Mouse (Mus musculus) heart, adult 18-20 months (tissue): ENCODE measurements around the gene Fam72a. TPM values are rescaled to one million over a fixed set of nuclear protein-coding genes. Genes with fewer than 3 reads are reported as not detected.
A peak's percentile ranks its signal among the peaks of the same experiment; 100 is the strongest.

Experiments used
- DNase-seq, 2 experiments: peaks; one replicate each; pipeline ENCODE4 v3.0.0; 2021 to 2022; ENCODE audit warnings: mixed read lengths in 1 of 2
- long read RNA-seq, 2 experiments: library from polyadenylated mRNA; stranded (forward); transcript quantifications; one replicate each; pipeline ENCODE4 v2.0.0; 2021
- total RNA-seq, 2 experiments: library from RNA; stranded (reverse); gene quantifications; 2 replicates each; pipeline ENCODE4 v1.2.3; 2021

The Fam72a gene
- under 1 TPM; 0.87 to 0.89 TPM for total RNA-seq
- long read RNA-seq, experiment 1, partial matches to known transcripts, result 0 of 2 reads
- long read RNA-seq, experiment 1, other reads (novel, unspliced or antisense), result 1 of 2 reads
- long read RNA-seq, experiment 2, partial matches to known transcripts, result 0 of 1 reads
- long read RNA-seq, experiment 2, other reads (novel, unspliced or antisense), result 1 of 1 reads

DNA sequence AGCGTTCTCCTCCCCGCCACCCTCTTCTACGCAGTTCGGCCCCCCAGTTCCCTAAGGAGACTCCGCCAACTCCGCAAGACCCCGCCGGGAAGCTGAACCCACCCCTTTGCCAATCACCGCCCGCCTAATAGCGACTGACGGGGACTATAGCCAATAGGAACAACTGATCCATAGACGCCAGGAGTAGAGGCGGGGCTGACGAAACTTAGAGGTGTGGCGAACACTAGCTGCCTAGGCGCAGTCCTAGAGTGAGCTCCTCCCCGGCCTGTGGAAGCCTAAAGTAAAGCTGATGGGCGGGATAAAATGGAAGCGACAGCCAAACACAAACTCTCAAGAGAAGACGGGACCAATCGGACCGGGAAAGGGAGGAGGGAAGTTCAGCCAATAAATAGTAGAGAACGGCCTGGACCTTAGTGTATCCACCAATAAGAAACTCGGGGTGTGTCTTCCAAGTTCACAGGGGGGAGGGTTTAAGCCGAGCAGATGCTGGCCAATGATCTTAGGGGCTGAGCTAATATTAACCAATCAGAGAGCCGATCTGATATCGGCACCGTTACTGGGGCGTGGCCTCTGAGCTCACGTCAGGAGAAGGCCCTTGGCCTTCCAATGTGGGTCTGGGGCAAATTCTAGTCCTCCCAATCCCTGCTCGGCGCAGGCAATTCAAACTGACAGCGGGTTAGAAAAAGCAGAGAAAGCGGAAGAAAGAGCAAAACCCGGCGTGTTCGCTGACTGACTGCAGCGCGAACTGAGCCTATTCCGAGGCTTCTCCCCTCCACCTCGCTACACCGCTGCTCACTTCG, at the start of gene Fam72a, which contains the start of gene Srgap2:
TSS of gene Fam72a (plus strand) at position 623 of the 800 bp plus-strand sequence.
TSS of gene Srgap2 (minus strand) at position 72 of the 800 bp plus-strand sequence.
- DNase-seq, result peak; percentile 99 to 100

DNA sequence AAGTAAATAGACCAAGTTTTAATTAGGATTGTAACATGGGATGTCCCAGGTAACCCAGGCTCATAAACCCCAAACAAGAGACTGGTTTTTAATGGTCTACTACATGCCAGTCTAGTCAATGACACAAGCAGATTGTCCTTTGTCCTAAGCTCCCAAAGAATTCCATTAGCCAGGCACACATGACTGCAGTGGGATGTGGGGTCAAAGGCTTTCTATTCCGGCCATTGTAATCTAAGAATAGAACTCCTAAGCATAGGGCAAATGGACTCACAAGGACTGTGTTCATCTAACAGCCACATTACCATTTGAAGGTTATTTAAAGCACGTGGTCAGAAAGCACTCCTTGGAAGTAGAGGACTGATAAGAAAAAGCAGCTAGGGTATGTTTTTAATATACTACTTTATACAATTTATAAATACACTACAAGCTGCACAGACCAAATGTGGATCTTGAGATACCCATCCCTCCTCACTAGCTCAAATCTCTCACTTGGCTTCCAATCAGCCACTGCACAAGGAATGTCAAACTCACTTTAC, 48.9 kb upstream of the Fam72a start:
- DNase-seq, result peak; percentile 45 to 71

- no peak for DNase-seq
Observed at GRCm38 (mm10) chr1:131481391-131481790, 46.3 kb upstream of the Fam72a start.

- DNase-seq, result no peak
Observed at GRCm38 (mm10) chr1:131482242-131482641, 45.5 kb upstream of the Fam72a start.

GRCm38 (mm10) chr1:131486094-131486850, 41.4 kb upstream of the Fam72a start:
- no peak for DNase-seq

DNA sequence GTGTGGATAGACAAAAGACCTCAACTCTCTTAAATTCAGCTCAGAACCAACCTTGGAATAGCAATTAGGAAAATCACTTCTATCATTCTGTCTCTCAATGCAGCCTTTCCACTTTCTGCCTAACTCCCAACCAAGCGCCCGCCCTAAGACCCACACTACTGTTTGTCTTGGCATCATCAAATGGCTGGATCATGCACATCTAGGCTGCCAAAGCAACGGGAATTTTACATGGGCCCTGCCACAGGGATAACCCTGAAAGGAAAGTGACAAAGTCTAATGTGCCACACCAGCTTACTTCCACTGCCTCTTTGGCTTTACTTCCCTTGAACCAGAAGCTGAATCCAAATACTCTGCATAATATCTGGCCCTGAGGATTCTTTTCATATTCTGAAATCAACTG, 38.4 kb upstream of the Fam72a start:
- DNase-seq, result no peak

GRCm38 (mm10) chr1:131491579-131491978, 36.1 kb upstream of the Fam72a start:
- DNase-seq, result no peak

DNA sequence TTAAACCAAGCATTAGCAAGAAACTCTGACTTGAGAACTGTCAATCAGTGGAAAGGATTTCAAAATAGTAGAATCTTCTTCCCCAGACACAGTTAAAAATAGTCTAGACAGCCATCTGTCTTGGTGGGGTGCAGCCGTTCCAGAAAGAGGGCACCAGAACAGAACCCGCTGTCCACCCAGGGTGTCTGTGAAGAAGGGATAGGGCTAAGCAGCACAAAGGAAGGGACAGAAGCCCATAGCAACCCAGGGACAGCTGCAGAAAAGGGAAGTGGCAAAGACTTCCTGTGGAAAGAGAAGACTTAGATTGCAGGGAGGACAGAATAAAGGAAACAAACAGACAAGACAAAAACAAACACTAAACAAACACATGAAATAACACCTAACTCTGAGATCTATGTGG, 35.3 kb upstream of the Fam72a start:
- DNase-seq, result peak in 1 of 2 experiments; percentile 54

DNA sequence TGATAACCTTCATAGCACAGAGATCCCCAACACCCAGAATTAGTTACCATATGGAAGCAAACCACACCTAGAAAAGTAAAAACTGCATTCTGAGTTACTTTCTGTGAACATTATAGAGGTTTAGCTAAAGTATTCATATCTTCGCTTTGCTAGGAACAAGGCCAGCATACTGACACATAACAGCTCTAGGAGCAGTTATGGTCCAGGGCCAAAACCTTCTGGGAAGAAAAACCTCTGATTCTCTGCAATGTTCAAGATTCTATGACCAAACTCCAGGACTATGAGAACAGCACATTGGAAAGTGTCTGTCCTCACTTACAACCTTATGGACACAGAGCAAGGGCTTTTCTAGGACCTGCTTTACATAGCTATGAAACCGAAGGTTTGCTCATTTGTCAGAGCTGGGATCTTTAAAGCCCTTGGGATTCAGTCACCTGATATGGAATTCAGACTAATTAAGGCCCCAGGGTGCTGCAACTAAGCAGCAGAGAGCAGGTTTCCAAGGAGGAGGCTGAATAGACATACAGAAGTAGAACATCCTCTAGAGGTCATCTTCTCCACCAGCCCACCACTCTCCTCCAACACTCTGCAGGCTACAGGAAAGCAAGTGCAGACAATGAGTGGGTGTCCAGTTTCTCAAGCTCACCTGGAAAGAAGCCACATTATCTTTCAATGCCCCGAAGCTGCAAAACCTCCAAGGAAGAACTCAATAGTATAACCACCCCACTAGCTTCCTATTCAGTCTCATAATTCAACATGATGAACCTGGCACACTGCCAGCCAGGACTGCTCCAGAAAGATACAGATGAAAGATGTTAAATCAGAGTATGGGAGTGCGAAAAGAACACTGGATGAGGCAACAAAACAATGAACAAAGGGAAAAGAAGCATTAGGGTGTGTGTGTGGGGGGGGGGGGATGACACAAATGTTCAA, 33.5 kb upstream of the Fam72a start:
- DNase-seq, result no peak

DNA sequence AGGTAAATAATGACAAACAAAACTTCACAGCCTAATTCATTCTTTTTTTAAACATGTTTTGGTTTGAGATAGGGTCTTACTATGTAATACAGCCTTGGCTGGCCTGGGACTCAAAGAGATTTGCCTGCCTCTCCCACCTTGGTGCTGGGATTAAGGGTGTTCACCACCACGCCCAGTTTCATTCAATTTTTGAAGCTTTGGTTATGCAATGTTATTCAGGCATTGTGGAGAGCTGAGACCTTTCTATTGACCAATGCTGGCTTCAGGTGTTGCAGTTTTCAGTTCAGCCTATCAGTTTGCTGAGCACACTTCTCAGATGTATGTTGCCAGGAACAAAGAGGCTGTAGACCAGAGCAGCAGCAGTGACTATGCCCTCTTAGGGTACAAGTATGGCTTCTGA, 29.5 kb upstream of the Fam72a start:
- DNase-seq, result no peak

- no peak for DNase-seq
Observed at GRCm38 (mm10) chr1:131501681-131502080, 26.0 kb upstream of the Fam72a start.

DNA sequence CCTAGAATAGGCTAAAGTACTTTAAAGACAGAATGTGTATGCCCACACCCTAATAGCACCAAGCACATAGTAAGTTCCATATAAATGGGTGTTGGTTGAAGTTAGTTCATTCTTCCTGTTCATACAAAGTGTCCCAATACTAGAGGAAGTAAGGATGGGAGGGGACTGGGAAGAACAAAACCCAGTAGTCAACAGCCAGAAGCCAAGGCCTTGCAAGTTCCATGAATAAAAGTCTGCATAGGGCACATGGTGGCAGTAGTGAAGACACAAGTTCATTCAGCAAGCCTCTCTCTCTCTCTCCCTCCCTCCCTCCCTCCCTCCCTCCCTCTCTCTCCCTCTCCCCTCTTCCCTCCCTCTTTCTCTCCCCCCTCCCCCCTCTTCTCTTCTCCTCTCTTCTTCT, 16.6 kb upstream of the Fam72a start:
- DNase-seq, result no peak

- DNase-seq, result no peak
Observed at GRCm38 (mm10) chr1:131511661-131512500, 15.8 kb upstream of the Fam72a start.

DNA sequence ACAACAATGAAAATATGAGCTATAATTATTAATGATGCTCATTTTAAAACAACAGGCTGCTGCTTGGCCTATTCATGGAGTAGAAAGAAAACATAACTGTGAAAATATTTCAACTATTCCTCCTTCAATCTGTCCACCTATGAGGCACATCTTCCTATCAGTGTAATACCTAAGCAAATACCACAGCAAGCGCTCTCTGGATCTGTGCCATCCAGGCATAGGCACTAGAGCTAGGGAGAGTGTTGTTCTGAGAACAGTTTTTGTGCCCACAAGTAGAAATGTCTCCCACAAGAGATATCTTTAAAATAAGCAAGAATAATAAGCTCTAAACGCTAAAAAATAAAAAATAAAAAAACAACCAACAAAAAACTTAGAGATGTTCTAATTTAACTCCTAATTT, 14.6 kb upstream of the Fam72a start:
- no peak for DNase-seq

GRCm38 (mm10) chr1:131514197-131514596, 13.5 kb upstream of the Fam72a start:
- no peak for DNase-seq

GRCm38 (mm10) chr1:131516588-131516987, 11.1 kb upstream of the Fam72a start:
- no peak for DNase-seq

DNA sequence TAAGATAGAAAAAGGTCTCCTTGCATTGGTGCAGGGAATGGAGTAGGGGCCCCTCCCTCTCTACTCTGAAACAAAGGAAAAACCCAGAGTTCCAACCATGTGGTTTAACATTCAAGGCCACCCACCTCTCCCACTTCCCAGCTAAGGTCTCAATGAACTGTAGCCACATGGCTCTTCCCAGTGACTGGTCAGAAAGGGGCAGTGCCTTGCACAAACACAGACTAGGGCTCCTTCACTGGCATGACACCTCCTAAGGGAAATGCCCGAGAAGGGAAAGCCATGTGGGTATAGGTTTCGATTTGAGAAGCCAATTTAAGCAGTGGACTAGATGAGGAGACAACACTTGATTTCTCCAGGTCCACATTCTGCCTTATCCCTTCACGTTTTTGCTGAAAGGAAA, 3.9 kb upstream of the Fam72a start:
- DNase-seq, result no peak

- DNase-seq, result peak; percentile 55 to 65
Observed at GRCm38 (mm10) chr1:131525101-131525585, 2.6 kb upstream of the Fam72a start.

DNA sequence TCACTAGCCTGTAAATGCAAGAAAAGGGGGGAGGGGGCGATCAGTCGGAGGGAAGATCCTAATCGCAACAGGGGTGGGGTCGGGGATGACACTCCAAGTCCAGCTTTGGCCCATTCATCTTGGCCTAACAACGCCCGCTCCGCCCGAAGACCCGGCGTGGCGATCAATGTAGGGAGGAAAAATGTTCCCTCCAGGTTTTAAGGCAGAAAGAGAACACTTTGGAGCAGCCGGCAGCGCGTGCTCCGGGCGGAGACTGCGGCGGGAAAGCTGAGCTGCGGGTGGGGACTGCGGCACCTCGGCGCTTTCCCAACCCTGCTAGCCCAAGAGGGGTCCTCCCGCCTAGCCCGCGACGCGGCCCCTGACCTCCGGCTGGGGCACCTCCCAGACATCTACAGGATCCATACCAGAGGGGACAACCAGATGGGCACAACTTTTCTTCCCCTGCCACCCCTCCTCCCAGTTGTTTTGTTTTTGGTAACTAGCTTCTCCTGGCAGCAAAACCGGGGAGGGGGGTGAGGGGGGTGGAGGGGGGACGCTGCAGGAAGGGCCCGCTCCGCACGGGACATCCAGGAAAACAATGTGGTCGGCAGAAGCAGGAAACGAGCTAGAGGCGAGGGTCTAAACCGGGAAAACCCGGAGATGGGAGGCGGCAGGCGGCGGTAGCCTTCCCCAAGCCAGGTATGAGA, 2.0 kb upstream of the Fam72a start:
- peak; percentile 53 to 59 for DNase-seq
